Mouse (Mus musculus) adipose tissue, adult 10 weeks (tissue): Measurements from ENCODE around the gene Adamts5. TPM values are rescaled to one million over a fixed set of nuclear protein-coding genes. Genes with fewer than 3 reads are reported as not detected.

ENCODE experiments used
- polyA plus RNA-seq: library from polyadenylated mRNA; stranded (reverse); fragments of 350-450 nt; fragmentation: Illumina TruSeq; extraction: RNeasy Lipid Tissue Mini Kit (QIAGEN cat#74804); gene quantifications from one replicate; pipeline ENCODE4 v1.2.3, GENCODE M21; 2014; ENCODE audit warnings: low read depth, low replicate concordance

The Adamts5 gene
- 20.4 TPM for polyA plus RNA-seq

GRCm38 (mm10) chr16:85901581-85901910, at the start of gene Adamts5:
TSS of gene Adamts5 (minus strand) at chr16:85901828.

Other genes starting within 250 kb of the Adamts5 start
- 18.2 TPM for gene Adamts1, start 98.7 kb downstream of the Adamts5 start, polyA plus RNA-seq